Mouse (Mus musculus) limb, embryonic 14.5 days (tissue): ENCODE results near the gene Tmem161a. TPM values are rescaled to one million over a fixed set of nuclear protein-coding genes. Genes with fewer than 3 reads are reported as not detected.

ENCODE experiments used
- ATAC-seq: fragments of 200-750 bp; cut with Nextera tagmentation; 2 replicates; pipeline ENCODE4 v1.8.0; 2017; ENCODE audit warnings: low read depth, moderate number of reproducible peaks, moderate TSS enrichment; ENCODE audit not compliant: low FRiP score
- DNase-seq: peaks from one replicate; pipeline ENCODE4 v3.0.0-alpha.2; 2015; ENCODE audit warnings: low spot score
- H3K27ac ChIP-seq: fragments of 300-500 bp; sonication (generic); replicated peaks from 2 replicates; pipeline ENCODE4 v1.5.1; 2014; ENCODE audit warnings: low read depth, mild to moderate bottlenecking, low read length, moderate library complexity, mixed read lengths
- H3K27me3 ChIP-seq: fragments of 300-500 bp; sonication (generic); 2 replicates; pipeline ENCODE4 v1.6.1; 2014; ENCODE audit warnings: low read length, mixed read lengths; ENCODE audit not compliant: control insufficient read depth, insufficient read depth
- H3K36me3 ChIP-seq: fragments of 300-500 bp; sonication (generic); 2 replicates; pipeline ENCODE4 v1.6.1; 2014; ENCODE audit warnings: mild to moderate bottlenecking, low read length, moderate library complexity, mixed read lengths; ENCODE audit not compliant: control insufficient read depth, insufficient read depth
- H3K4me1 ChIP-seq: fragments of 300-500 bp; sonication (generic); 2 replicates; pipeline ENCODE4 v1.6.1; 2014; ENCODE audit warnings: antibody characterized with exemption, low read length, mixed read lengths; ENCODE audit not compliant: control insufficient read depth, insufficient read depth
- H3K4me2 ChIP-seq: fragments of 300-500 bp; sonication (generic); replicated peaks from 2 replicates; pipeline ENCODE4 v1.6.1; 2014; ENCODE audit warnings: low read depth, mild to moderate bottlenecking, low read length, moderate library complexity; ENCODE audit not compliant: severe bottlenecking
- H3K4me3 ChIP-seq: fragments of 300-500 bp; sonication (generic); replicated peaks from 2 replicates; pipeline ENCODE4 v1.5.1; 2014; ENCODE audit warnings: low read length
- H3K9ac ChIP-seq: fragments of 300-500 bp; sonication (generic); 2 replicates; pipeline ENCODE4 v1.6.1; 2014; ENCODE audit warnings: mild to moderate bottlenecking, low read depth, low read length, moderate library complexity; ENCODE audit not compliant: severe bottlenecking
- H3K9me3 ChIP-seq: fragments of 300-500 bp; sonication (generic); 2 replicates; pipeline ENCODE4 v1.6.1; 2016; ENCODE audit warnings: low read length; ENCODE audit not compliant: control insufficient read depth
- POLR2A ChIP-seq: fragments of 200-500 bp; IDR thresholded peaks from 2 replicates; pipeline ENCODE4 v1.8.0; 2012; ENCODE audit warnings: inconsistent platforms, mild to moderate bottlenecking, moderate library complexity, borderline replicate concordance; ENCODE audit not compliant: insufficient read depth, insufficient read length; ENCODE audit errors: extremely low read depth
- WGBS: fragments of 180-500 bp; shearing (Covaris S2); extraction: QIAGEN DNeasy Blood & Tissue Kit; methylation state at CpG from one replicate; pipeline ENCODE4 v1.1.7; 2014; 5-methylcytosine and 5-hydroxymethylcytosine counted together
- polyA plus RNA-seq, 2 experiments: library from polyadenylated mRNA; depleted of rRNA in 1 of 2; stranded (reverse) in 1 of 2; unstranded in 1 of 2; fragments of >200 nt; fragmentation: Nextera tagmentation in 1 of 2; extraction: Ambion mirVana in 1 of 2; gene quantifications; 2 replicates each; pipeline versions ENCODE4 v1.2.1 to v1.2.3; 2012 to 2014

Gene Tmem161a
- polyA plus RNA-seq, 2 experiments = 49.9 to 151 TPM

DNA sequence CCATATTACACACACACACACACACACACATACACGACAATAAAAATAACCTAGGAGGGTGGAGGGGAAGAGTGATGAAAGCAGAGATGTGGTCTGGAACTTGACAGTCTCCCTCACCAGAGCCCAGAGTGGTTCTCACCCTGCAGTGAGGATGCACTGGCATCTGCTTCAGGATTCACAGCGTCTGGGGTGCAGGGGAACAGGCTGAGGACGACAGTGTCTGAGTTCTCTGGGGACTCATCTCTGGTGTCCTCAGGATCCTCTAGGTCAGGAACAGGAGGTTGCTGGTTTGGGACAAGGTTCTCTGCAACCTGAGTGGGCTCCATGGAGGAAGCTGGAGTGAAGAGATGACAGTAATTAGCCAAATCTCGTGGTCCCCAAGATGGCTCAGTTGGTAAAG, 34.3 kb upstream of the Tmem161a start:
- Histone ChIP-seq H3K27ac (no peak overlapping the region), H3K36me3 (peaks cover 45% of the 10 kb centered on the region), H3K27me3 (no peaks in the 10 kb centered on the region), H3K4me1 (peaks cover 13% of the 10 kb centered on the region), H3K4me2 (peak overlapping the region; percentile 50; the same call in 1 of the 2 replicates), H3K9ac (peak overlapping the region; percentile 57; the same call in 1 of the 2 replicates), H3K9me3 (no peaks in the 10 kb centered on the region), H3K4me3 (peak overlapping the region; percentile 83)
- DNase-seq (no peak), ATAC-seq (no peak)
- WGBS = 74% methylated on average over 4 of the region's 4 CpGs
- TF ChIP-seq POLR2A = no peak

DNA sequence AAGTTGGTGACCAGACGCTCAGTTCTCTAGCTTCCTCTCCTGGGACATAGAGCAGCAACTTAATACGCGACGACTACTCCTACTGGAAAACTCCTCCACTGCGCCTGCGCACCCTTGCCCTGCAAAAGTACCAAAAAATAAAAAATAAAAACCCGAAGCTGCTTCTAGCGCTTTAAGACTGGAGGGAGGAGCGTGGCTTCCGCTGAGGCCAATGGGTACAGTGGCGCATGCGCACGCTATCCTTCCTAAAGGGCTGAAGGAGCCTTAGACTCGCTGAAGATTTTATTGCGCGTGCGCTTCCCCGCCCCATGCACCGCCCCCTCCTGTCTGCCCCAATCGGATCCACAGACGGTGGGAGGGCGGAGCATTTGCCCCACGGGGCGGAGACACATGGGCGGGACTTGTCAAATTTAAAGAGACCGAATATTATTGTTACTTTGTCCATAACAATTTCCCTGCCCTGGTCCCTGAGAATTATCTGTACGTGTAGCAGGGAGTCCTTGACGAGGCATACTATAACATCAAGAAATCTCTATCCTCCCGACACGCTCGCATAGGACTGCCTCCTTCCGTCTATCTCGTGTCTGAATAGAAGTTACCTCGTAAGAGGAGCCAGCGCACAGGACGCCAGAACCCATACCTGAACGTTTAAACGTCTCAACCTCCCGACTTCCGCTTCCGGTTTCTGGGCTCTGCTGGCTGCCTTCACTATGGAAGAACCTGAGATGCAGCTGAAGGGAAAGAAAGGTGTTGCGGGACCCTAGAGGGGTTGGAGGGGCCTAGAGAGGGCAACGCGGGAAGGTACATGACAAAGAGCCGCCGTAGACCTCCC, 32.9 kb upstream of the Tmem161a start, which contains the start of the genes Rfxank, Borcs8 and Mef2b:
Gene Rfxank, minus strand, starts transcription at position 129 of the 832 bp plus-strand sequence.
Gene Borcs8, plus strand, starts transcription at position 474 of the 832 bp plus-strand sequence.
Gene Mef2b, plus strand, starts transcription at position 686 of the 832 bp plus-strand sequence.
- Histone ChIP-seq H3K27me3 (no peaks in the 10 kb centered on the region), H3K4me1 (peaks cover 13% of the 10 kb centered on the region), H3K4me3 (peak within 1 kb of the TSS; percentile 83), H3K9me3 (no peaks in the 10 kb centered on the region), H3K9ac (peak within 1 kb of the TSS; percentile 72), H3K4me2 (peak within 1 kb of the TSS; percentile 53), H3K36me3 (peaks cover 42% of the 10 kb centered on the region), H3K27ac (peak within 1 kb of the TSS; percentile 71)
- under 1% methylated on average over 46 of the region's 46 CpGs for WGBS
- ATAC-seq (peak; percentile 98), DNase-seq (peak; percentile 100)
- peak; percentile 45; the same call in 1 of the 2 replicates for TF ChIP-seq POLR2A

DNA sequence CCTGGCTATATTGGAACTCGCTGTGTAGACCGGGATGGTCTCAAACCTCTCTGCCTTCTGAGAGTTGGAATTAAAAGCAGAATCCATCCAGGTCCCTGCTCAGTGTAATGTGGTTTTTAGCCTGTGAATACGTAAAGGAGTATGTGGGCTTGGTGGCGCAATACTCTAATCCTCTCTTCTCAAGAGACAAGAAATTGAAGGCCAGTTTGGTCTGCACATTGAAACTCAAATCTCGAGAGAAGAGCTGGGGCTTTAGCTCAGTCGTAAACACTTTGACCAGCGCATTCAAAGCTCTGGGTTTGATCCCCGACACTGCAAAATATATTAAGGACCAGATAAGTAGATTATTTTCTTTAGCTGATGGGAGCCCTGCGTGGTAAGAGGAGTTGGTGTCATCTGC, 32.2 kb upstream of the Tmem161a start:
- peak overlapping the region; percentile 53 for H3K4me2 ChIP-seq
- TF ChIP-seq POLR2A = no peak
- H3K27me3 ChIP-seq = no peaks in the 10 kb centered on the region
- peak overlapping the region; percentile 83 for H3K4me3 ChIP-seq
- H3K27ac ChIP-seq = peak overlapping the region; percentile 71
- H3K36me3 ChIP-seq = peaks cover 42% of the 10 kb centered on the region
- H3K4me1 ChIP-seq = peaks cover 13% of the 10 kb centered on the region
- no peak for DNase-seq
- peak overlapping the region; percentile 72 for H3K9ac ChIP-seq
- WGBS = 8% methylated on average over 9 of the region's 9 CpGs
- no peak for ATAC-seq
- no peaks in the 10 kb centered on the region for H3K9me3 ChIP-seq

DNA sequence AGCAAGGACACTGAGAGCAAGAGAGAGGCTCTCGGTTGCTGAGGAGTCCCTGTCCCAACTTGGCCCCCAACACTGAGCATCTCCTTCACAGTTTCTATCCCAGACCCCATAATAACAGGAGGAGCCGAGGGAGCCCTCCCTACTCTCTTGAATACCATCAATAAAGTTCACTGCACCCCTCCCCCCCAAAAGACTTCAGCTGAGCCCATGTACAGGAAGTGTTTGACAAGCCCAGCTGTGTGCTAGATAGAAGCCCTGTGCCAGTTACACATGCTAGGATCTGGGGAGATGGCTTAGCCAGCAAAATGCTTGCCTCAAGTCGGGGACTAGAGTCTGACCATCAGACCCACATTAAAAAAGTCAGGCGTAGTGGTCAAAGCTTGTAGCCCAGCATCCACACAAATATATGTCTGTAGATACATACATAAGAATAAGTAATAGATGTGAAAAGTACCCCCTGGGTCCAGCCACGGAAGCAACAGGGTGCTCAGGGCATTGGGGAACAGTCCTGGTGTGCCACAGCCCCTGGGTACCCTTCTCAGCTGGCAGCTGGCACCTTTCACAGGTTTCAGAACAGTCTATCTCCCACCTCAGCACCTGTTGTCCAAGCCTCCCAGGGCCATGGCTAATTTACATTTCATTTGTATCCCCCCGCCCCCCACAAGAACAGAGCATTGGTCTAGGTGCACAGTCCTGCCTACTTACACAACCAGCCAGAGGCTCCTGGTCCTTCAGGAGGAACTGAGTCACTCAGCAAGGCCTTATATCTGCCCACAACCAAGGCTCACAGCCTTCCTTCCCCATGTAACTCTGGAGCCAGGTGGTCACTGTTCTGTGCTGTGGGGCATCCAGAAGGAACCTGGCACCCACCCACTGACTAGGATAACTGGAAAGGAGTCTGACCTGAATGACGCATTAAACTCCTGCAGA, 24.2 kb upstream of the Tmem161a start:
- no peak overlapping the region for H3K9ac ChIP-seq
- DNase-seq = no peak
- no peaks in the 10 kb centered on the region for H3K4me1 ChIP-seq
- no peak overlapping the region for H3K4me2 ChIP-seq
- no peaks in the 10 kb centered on the region for H3K27me3 ChIP-seq
- H3K9me3 ChIP-seq = no peaks in the 10 kb centered on the region
- TF ChIP-seq POLR2A = no peak
- H3K4me3 ChIP-seq = no peak overlapping the region
- H3K36me3 ChIP-seq = peaks cover 40% of the 10 kb centered on the region
- no peak for ATAC-seq
- 88% methylated on average over 7 of the region's 7 CpGs for WGBS
- no peak overlapping the region for H3K27ac ChIP-seq

DNA sequence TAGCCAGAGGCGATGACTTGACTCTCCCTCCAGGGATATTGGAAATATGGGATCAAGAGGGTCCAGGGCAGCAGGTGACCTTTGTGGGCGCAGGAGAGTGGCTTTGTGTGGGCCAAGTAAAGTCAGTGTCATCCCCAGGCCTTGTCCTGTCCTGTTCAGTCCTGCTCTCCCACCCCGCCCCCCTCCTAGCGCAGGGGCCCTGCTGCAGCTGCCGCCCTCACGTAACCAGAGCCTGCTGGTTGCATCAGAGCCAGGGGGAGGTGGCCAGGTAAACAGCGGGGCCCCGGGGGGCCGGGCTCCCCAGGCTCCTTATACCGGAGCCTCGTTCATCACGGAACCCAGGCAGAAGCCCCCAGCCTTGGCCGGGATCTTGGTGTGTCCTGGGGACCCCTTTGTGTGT, 22.0 kb upstream of the Tmem161a start:
- H3K4me1 ChIP-seq = no peaks in the 10 kb centered on the region
- no peak overlapping the region for H3K27ac ChIP-seq
- peaks cover 21% of the 10 kb centered on the region for H3K36me3 ChIP-seq
- no peak overlapping the region for H3K9ac ChIP-seq
- ATAC-seq (no peak), DNase-seq (no peak)
- no peaks in the 10 kb centered on the region for H3K9me3 ChIP-seq
- no peak for TF ChIP-seq POLR2A
- 14% methylated on average over 13 of the region's 13 CpGs for WGBS
- H3K4me3 ChIP-seq = no peak overlapping the region
- H3K27me3 ChIP-seq = no peaks in the 10 kb centered on the region
- H3K4me2 ChIP-seq = 0 out of 2 replicates have a peak overlapping the region, but pooled peaks have one; percentile 10
